Mouse (Mus musculus) heart, postnatal 0 days (tissue): ENCODE measurements around the gene Cacng4.

ENCODE experiments used
- CTCF ChIP-seq: IDR thresholded peaks from 2 replicates; pipeline ENCODE4 v1.5.1; 2016; ENCODE audit warnings: antibody characterized with exemption, control low read depth, low read depth
- EP300 ChIP-seq: IDR thresholded peaks from 2 replicates; pipeline ENCODE4 v1.6.1; 2016; ENCODE audit warnings: antibody characterized with exemption, low read depth

DNA sequence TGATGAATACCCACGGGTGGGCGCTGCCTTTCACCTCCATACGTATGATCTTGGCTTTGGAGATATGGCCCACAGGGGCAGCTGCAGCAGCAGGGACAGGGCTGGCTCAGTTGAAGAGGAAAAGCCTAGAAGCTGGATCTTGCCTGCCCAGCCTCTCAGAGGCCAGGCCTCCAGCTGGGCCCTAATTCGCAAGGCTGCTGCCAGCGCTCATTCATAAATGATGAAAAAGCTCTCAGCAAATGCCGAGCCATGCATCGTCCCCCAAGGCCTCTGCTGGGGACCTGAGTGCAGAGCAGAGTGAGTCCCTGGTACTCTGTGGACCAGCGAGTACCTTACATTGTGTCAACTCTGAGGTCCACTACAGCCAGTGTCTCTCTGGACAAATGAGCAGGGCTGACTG, 26.0 kb downstream of the Cacng4 start:
- TF ChIP-seq CTCF (no peak), EP300 (no peak)
